Mouse (Mus musculus): ENCODE data around the gene Slc25a45. TPM values are rescaled to one million over a fixed set of nuclear protein-coding genes. Genes with fewer than 3 reads are reported as not detected.
A peak's percentile ranks its signal among the peaks of the same experiment; 100 is the strongest.

Slc25a45 gene
- polyA plus RNA-seq, 1 experiment from 2014 or later: 3.2 TPM

DNA sequence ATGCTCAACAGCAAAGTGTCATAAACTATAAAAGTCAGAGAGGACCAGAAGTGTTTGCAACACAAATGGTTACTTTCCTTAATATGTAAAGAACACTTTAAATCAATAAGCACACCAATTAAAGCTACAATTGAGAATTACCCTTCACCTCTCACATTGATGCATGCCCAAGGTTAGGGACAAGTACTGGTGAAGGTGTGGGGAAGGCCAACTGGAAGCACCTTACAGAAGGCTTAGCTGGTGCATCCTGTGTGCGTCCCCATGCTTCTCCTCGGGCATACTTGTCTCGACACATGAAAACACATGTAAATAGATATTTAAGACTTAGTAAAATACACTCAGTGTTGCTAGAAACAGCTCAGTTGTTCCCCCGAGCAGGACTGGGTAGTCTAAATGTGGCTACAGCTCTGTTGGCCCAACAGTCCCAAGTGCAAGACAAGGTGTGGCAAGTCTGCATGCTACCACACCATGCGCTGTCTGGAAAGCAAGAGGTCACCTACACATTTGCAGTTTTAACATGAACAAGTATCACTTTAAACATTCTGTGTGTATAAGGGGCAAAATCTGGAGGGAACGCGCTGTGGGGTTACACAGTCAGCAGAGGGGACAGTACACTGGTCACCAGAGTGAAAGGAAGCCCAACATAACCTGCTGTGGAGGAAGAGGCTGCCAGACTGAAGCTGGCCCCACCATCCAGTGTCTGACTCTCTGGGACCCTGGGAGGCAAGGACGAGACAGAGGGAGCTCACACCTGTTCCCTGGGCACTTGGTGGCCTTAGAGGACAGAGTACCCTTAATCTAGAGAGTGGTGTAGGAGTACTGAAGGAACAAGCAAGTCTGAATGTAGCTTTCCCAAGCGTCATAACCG lies 42.3 kb upstream of the Slc25a45 start:
- Histone ChIP-seq H3K4me2 (no peak overlapping the region), H3K27me3 (no peaks in the 10 kb centered on the region), H3K9ac (no peak overlapping the region), H3K4me1 (replicated peaks) (peaks cover 32% of the 10 kb centered on the region), H3K9me3 (replicated peaks) (no peaks in the 10 kb centered on the region), H3K27ac (no peak overlapping the region), H3K36me3 (no peaks in the 10 kb centered on the region), H3K4me3 (no peak overlapping the region)
- WGBS: 88% methylated on average over 10 of the region's 10 CpGs
- ATAC-seq (replicated peaks; ENCODE audit: insufficient number of reproducible peaks, insufficient read depth, low FRiP score, low read depth): no peak

DNA sequence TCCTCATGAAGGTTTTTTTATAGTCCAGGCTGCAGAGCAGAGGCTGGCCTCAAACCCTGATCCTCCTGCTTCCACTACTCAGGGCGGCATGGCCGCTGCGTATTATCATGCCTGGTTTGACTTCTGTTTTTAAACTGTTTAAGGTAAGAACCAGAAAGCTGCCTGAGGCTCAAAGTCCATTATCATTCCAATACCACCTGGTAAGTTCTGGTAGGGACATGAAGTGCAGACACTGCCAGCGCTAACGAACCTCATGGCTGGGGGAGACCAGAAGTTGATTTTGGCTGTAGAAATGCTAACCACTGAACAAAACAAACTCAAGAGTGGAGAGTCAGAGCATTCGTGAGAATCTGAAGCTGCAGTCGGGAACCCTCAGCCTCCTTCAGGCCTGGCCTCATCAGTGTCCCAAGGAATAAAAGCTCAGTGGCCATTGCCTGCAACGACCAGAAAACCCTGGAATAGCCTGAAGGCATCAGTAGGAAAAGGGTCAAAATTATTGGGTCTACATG lies 41.6 kb upstream of the Slc25a45 start:
- Histone ChIP-seq H3K4me1 (replicated peaks) (peaks cover 39% of the 10 kb centered on the region), H3K9ac (no peak overlapping the region), H3K4me2 (no peak overlapping the region), H3K4me3 (no peak overlapping the region), H3K9me3 (replicated peaks) (no peaks in the 10 kb centered on the region), H3K36me3 (no peaks in the 10 kb centered on the region), H3K27me3 (no peaks in the 10 kb centered on the region), H3K27ac (no peak overlapping the region)
- no peak for ATAC-seq (replicated peaks; ENCODE audit: insufficient number of reproducible peaks, insufficient read depth, low FRiP score, low read depth)
- 85% methylated on average over 8 of the region's 8 CpGs for WGBS

DNA sequence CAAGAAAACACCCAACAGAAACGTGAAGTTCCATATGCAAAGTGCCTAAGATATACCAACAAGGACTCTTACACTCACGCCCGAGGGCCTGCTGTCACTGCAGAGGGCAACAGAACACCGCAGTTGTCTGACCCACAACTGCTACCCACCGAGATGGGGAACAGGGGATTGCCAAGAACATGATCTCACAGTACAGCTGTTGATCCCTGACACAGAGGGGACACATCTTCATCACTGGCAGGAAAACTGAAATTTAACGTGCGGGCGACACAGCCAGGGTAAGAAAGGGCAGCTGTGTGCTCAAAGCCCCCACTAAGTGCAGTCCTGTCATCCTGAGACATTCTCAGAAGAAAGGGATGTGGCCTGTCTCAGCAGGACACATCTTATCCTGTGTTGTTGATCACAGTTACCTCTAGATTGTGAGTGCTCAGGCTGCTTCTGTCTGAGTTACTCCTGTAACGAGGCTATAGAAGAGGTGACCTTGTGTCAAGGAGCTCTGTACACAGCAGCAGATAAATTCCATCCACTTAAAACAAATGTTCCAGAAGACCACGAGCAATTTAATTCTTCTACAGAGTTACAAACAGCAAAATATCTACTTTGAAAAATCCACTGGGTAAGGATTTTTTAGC lies 40.6 kb upstream of the Slc25a45 start:
- Histone ChIP-seq H3K9me3 (replicated peaks) (no peaks in the 10 kb centered on the region), H3K4me2 (no peak overlapping the region), H3K27me3 (no peaks in the 10 kb centered on the region), H3K4me3 (no peak overlapping the region), H3K36me3 (no peaks in the 10 kb centered on the region), H3K27ac (peak overlapping the region; percentile 76), H3K9ac (no peak overlapping the region), H3K4me1 (replicated peaks) (peaks cover 48% of the 10 kb centered on the region)
- WGBS: 52% methylated on average over 10 of the region's 10 CpGs
- ATAC-seq (replicated peaks; ENCODE audit: insufficient number of reproducible peaks, insufficient read depth, low FRiP score, low read depth): no peak

- Histone ChIP-seq H3K27ac (peak overlapping the region; percentile 76), H3K4me1 (replicated peaks) (peaks cover 49% of the 10 kb centered on the region)
- 58% methylated on average over 8 of the region's 8 CpGs for WGBS
These were observed 40.0 kb upstream of the Slc25a45 start for GRCm38 (mm10) chr19:5837606-5838005.

DNA sequence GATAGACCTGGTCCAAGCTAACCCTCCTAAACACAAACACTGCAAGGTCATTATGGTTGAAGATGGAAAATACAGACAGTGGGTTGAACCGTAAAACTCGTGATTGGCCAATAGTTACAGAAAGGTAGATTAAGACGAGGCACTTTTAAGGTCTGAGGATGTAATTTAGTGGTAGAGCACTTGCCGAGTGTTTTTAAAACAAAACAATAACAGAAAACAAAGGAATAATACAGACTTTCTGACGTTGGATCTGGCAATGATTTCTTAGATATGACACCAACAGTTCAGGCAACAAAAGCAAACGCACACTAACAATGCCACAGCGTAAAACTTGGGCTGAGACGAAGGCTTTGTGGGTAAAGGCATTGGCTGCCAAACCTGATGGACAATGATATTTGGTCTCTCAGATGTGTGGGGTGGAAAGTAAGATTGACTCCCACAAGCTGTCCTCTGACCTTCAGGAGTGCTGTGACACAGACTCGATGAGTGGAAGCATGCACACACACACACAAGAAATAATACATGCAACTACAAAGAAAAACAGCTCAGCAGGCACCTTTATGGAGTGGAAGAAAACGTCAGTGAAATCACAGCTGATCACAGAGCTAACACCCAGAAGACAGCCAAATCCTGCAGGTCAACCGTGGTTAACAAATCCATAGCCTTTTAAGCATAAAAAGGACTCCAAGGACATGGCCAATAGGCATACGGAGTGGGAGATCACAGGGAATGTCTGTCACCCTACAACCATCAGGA lies 39.3 kb upstream of the Slc25a45 start:
- Histone ChIP-seq H3K27ac (peak overlapping the region; percentile 76; the same call in 1 of the 2 replicates), H3K4me3 (no peak overlapping the region), H3K36me3 (no peaks in the 10 kb centered on the region), H3K4me1 (replicated peaks) (peaks cover 52% of the 10 kb centered on the region), H3K9ac (no peak overlapping the region), H3K27me3 (no peaks in the 10 kb centered on the region), H3K9me3 (replicated peaks) (no peaks in the 10 kb centered on the region), H3K4me2 (no peak overlapping the region)
- ATAC-seq (replicated peaks; ENCODE audit: insufficient number of reproducible peaks, insufficient read depth, low FRiP score, low read depth): no peak
- 79% methylated on average over 12 of the region's 12 CpGs for WGBS

More at GRCm38 (mm10) chr19:5837606-5838005, 40.0 kb upstream of the Slc25a45 start:
- no peaks in the 10 kb centered on the region for H3K36me3 ChIP-seq
- H3K9me3 ChIP-seq (replicated peaks): no peaks in the 10 kb centered on the region
- H3K4me2 ChIP-seq: no peak overlapping the region
- H3K9ac ChIP-seq: no peak overlapping the region
- H3K4me3 ChIP-seq: no peak overlapping the region
- ATAC-seq (replicated peaks; ENCODE audit: insufficient number of reproducible peaks, insufficient read depth, low FRiP score, low read depth): no peak
- H3K27me3 ChIP-seq: no peaks in the 10 kb centered on the region

DNA sequence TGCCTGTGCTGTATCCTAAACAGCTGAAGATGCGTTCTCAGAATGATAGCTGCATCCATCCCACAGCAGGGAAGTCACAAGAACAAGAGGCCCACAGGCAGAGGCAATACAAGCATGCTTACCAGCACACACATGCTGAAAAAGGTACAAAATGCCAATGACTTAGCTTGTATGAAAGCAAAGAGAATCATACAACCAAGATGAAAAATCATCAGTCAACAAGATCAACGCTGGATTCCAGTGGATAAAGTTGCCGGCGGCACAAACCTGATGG lies 38.8 kb upstream of the Slc25a45 start:
- no peaks in the 10 kb centered on the region for H3K36me3 ChIP-seq
- H3K9ac ChIP-seq: no peak overlapping the region
- peaks cover 56% of the 10 kb centered on the region for H3K4me1 ChIP-seq (replicated peaks)
- H3K27me3 ChIP-seq: no peaks in the 10 kb centered on the region
- H3K4me2 ChIP-seq: no peak overlapping the region
- 88% methylated on average over 4 of the region's 4 CpGs for WGBS
- no peak overlapping the region for H3K27ac ChIP-seq
- no peak overlapping the region for H3K4me3 ChIP-seq
- H3K9me3 ChIP-seq (replicated peaks): no peaks in the 10 kb centered on the region
- ATAC-seq (replicated peaks; ENCODE audit: insufficient number of reproducible peaks, insufficient read depth, low FRiP score, low read depth): no peak

- 75% methylated on average over 14 of the region's 14 CpGs for WGBS
- Histone ChIP-seq H3K27me3 (no peaks in the 10 kb centered on the region), H3K4me3 (no peak overlapping the region), H3K4me1 (replicated peaks) (peaks cover 62% of the 10 kb centered on the region), H3K9ac (no peak overlapping the region), H3K4me2 (no peak overlapping the region), H3K9me3 (replicated peaks) (no peaks in the 10 kb centered on the region), H3K36me3 (no peaks in the 10 kb centered on the region), H3K27ac (no peak overlapping the region; the same call in 1 of the 2 replicates)
- no peak for ATAC-seq (replicated peaks; ENCODE audit: insufficient number of reproducible peaks, insufficient read depth, low FRiP score, low read depth)
These were observed 38.1 kb upstream of the Slc25a45 start for GRCm38 (mm10) chr19:5839317-5840085.

DNA sequence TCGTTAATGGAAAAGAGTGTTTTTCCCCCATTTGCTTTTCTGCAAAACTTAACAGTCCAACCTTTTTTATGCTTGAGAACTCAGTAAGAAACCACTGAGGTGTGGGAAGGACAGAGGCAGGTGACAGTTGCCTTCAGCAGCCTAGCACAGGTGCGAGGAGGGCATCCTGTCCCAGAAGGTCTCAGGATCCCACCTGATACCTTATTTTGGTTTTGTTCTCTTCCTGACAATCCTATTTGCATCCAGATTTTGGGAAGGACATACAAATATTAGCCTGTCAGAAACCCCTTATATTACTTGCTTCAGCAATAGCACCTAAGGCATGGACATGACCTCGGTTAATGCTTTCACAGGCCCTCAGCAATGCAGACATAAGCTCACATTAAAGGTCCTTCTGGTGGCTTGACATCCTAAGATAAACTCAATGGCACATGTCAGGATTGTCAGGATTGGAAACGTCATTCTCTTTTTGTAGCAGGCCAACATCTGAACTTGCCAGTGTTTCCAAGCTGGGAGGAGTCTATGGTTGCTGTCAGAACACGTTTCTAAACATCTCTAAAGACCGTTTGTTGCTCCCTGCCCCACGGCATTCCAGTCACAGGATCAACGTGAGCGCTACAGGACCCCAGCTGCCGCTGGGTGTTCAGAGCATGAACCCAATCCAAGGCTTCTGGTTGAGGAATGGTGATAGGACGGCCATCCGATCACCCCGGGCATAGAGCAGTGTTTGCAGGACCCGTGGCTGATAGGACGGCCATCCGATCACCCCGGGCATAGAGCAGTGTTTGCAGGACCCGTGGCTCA lies 37.3 kb upstream of the Slc25a45 start:
- no peak overlapping the region for H3K4me3 ChIP-seq
- peak overlapping the region; percentile 38 for H3K27ac ChIP-seq
- no peaks in the 10 kb centered on the region for H3K36me3 ChIP-seq
- peaks cover 70% of the 10 kb centered on the region for H3K4me1 ChIP-seq (replicated peaks)
- 64% methylated on average over 18 of the region's 18 CpGs for WGBS
- peak overlapping the region; percentile 16; the same call in 1 of the 2 replicates for H3K4me2 ChIP-seq
- H3K9me3 ChIP-seq (replicated peaks): no peaks in the 10 kb centered on the region
- ATAC-seq (replicated peaks; ENCODE audit: insufficient number of reproducible peaks, insufficient read depth, low FRiP score, low read depth): no peak
- no peak overlapping the region for H3K9ac ChIP-seq
- H3K27me3 ChIP-seq: no peaks in the 10 kb centered on the region

DNA sequence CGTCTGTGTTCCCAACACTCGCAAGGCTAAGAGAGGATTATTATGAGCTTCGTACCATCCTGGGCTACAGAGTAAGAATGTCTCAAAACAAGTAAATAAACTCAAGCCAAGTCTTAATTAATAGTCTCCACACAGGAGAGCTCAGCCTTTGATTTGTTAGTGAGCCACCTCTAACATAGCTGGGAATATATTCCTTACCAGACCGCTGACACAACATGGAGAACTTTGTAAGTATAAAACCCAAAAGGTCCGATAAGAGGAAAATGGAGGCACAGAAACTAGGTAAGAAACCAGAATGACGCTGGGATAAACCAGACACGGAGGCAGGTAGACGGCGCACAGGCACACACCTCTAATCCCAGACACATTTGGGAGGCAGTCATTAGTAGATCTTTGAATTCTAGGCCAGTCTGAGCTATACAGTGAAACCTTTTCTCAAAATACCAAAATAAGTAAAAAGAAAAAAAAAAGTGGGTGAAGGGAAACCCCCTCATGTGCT lies 36.7 kb upstream of the Slc25a45 start:
- 87% methylated on average over 9 of the region's 9 CpGs for WGBS
- H3K36me3 ChIP-seq: no peaks in the 10 kb centered on the region
- H3K27ac ChIP-seq: peak overlapping the region; percentile 38
- H3K4me3 ChIP-seq: no peak overlapping the region
- H3K9ac ChIP-seq: no peak overlapping the region
- H3K4me2 ChIP-seq: peak overlapping the region; percentile 16
- H3K9me3 ChIP-seq (replicated peaks): no peaks in the 10 kb centered on the region
- H3K27me3 ChIP-seq: no peaks in the 10 kb centered on the region
- H3K4me1 ChIP-seq (replicated peaks): peaks cover 72% of the 10 kb centered on the region
- ATAC-seq (replicated peaks; ENCODE audit: insufficient number of reproducible peaks, insufficient read depth, low FRiP score, low read depth): no peak

- no peak overlapping the region for H3K27ac ChIP-seq
- 65% methylated on average over 4 of the region's 4 CpGs for WGBS
- H3K9ac ChIP-seq: no peak overlapping the region
- no peaks in the 10 kb centered on the region for H3K36me3 ChIP-seq
- peaks cover 74% of the 10 kb centered on the region for H3K4me1 ChIP-seq (replicated peaks)
- H3K27me3 ChIP-seq: no peaks in the 10 kb centered on the region
- H3K4me3 ChIP-seq: no peak overlapping the region
- peak overlapping the region; percentile 16 for H3K4me2 ChIP-seq
- H3K9me3 ChIP-seq (replicated peaks): no peaks in the 10 kb centered on the region
- ATAC-seq (replicated peaks; ENCODE audit: insufficient number of reproducible peaks, insufficient read depth, low FRiP score, low read depth): no peak
These were observed 36.1 kb upstream of the Slc25a45 start for GRCm38 (mm10) chr19:5841389-5841946.

Measured in heart, embryonic 15.5 days (tissue).